Mouse (Mus musculus) CD4-positive, CD25-positive, alpha-beta regulatory T cell, adult 2 months (primary cell): ENCODE results near the gene BC005624.
"Not testable (repeated sequence)": the region's sequence is repeated elsewhere in the genome, so short reads cannot be mapped to it uniquely, and the experiment has no call there.

Source experiments
- DNase-seq: peaks from one replicate; pipeline ENCODE4 v3.0.0-alpha.2; 2012; ENCODE audit warnings: low read depth, low spot score

BC005624 gene

GRCm38 (mm10) chr2:30983024-30983423, 1.0 kb upstream of the BC005624 start:
- DNase-seq: peak; percentile 24

GRCm38 (mm10) chr2:30967352-30968327, 14.4 kb downstream of the BC005624 start, which contains the start of gene Tor1a:
Tor1a (minus strand) TSS chr2:30967933.
- DNase-seq: peak; percentile 90

- no peak for DNase-seq
Measured at GRCm38 (mm10) chr2:30966826-30967225, 15.2 kb downstream of the BC005624 start.

- no peak for DNase-seq
Measured at GRCm38 (mm10) chr2:30965627-30966026, 16.4 kb downstream of the BC005624 start.

GRCm38 (mm10) chr2:30962570-30963254, 19.3 kb downstream of the BC005624 start:
- DNase-seq: no peak

GRCm38 (mm10) chr2:30959856-30960255, 22.1 kb downstream of the BC005624 start:
- DNase-seq: no peak

GRCm38 (mm10) chr2:30958726-30959125, 23.3 kb downstream of the BC005624 start:
- DNase-seq: no peak

GRCm38 (mm10) chr2:30957511-30957910, 24.5 kb downstream of the BC005624 start:
- DNase-seq: no peak

GRCm38 (mm10) chr2:30954797-30955196, 27.2 kb downstream of the BC005624 start:
- DNase-seq: no peak

GRCm38 (mm10) chr2:30952824-30953490, 29.0 kb downstream of the BC005624 start, which contains the start of gene Tor1b:
Tor1b (plus strand) TSS chr2:30952959.
- peak; percentile 94 for DNase-seq

- no peak for DNase-seq
Measured at GRCm38 (mm10) chr2:30952457-30952823, 29.6 kb downstream of the BC005624 start.

GRCm38 (mm10) chr2:30942603-30943011, 39.4 kb downstream of the BC005624 start:
- peak; percentile 90 for DNase-seq

GRCm38 (mm10) chr2:30942116-30942515, 39.9 kb downstream of the BC005624 start:
- DNase-seq: not testable (repeated sequence)

GRCm38 (mm10) chr2:30941586-30941985, 40.4 kb downstream of the BC005624 start:
- no peak for DNase-seq

GRCm38 (mm10) chr2:30938574-30938991, 43.4 kb downstream of the BC005624 start:
- no peak for DNase-seq

GRCm38 (mm10) chr2:30937731-30938130, 44.3 kb downstream of the BC005624 start:
- no peak for DNase-seq

GRCm38 (mm10) chr2:30936808-30937207, 45.2 kb downstream of the BC005624 start:
- no peak for DNase-seq

- peak; percentile 85 for DNase-seq
Measured at GRCm38 (mm10) chr2:30933917-30934450, 48.0 kb downstream of the BC005624 start.

- DNase-seq: no peak
Measured at GRCm38 (mm10) chr2:30933032-30933431, 49.0 kb downstream of the BC005624 start.

GRCm38 (mm10) chr2:30931922-30932321, 50.1 kb downstream of the BC005624 start:
- DNase-seq: no peak

- not testable (repeated sequence) for DNase-seq
Measured at GRCm38 (mm10) chr2:30930846-30931245, 51.2 kb downstream of the BC005624 start.
